Mouse (Mus musculus) hindbrain, embryonic 11.5 days (tissue): ENCODE measurements at regions not wholly inside any gene's neighbourhood (a gene's known extent, or its start where the extent isn't known, plus 50 kb on each side); places are given as distances from the start of the nearest gene placed in this dataset.

Experiments
- ATAC-seq: fragments of 200-750 bp; cut with Nextera tagmentation; 2 replicates; pipeline ENCODE4 v1.8.0; 2017; ENCODE audit warnings: mild to moderate bottlenecking, moderate TSS enrichment, moderate library complexity; ENCODE audit not compliant: low FRiP score
- DNase-seq: peaks from one replicate; pipeline ENCODE4 v3.0.0-alpha.2; 2015; ENCODE audit warnings: low spot score
- H3K27ac ChIP-seq: fragments of 300-500 bp; sonication (generic); 2 replicates; pipeline ENCODE4 v1.5.1; 2014; ENCODE audit warnings: mild to moderate bottlenecking, low read depth, low read length
- H3K27me3 ChIP-seq: fragments of 300-500 bp; sonication (generic); 2 replicates; pipeline ENCODE4 v1.6.1; 2014; ENCODE audit warnings: mild to moderate bottlenecking, low read length, moderate library complexity, mixed read lengths; ENCODE audit not compliant: control insufficient read depth, insufficient read depth
- H3K36me3 ChIP-seq: fragments of 300-500 bp; sonication (generic); 2 replicates; pipeline ENCODE4 v1.6.1; 2014; ENCODE audit warnings: mild to moderate bottlenecking, low read length, moderate library complexity, mixed read lengths; ENCODE audit not compliant: control insufficient read depth, insufficient read depth
- H3K4me1 ChIP-seq: fragments of 300-500 bp; sonication (generic); replicated peaks from 2 replicates; pipeline ENCODE4 v1.6.1; 2014; ENCODE audit warnings: low read length, mixed read lengths; ENCODE audit not compliant: control insufficient read depth, insufficient read depth
- H3K4me2 ChIP-seq: fragments of 300-500 bp; sonication (generic); replicated peaks from 2 replicates; pipeline ENCODE4 v1.6.1; 2014; ENCODE audit warnings: mild to moderate bottlenecking, low read depth, low read length
- H3K4me3 ChIP-seq: fragments of 300-500 bp; sonication (generic); 2 replicates; pipeline ENCODE4 v1.5.1; 2014; ENCODE audit warnings: low read depth, low read length
- H3K9ac ChIP-seq: fragments of 300-500 bp; sonication (generic); 2 replicates; pipeline ENCODE4 v1.6.1; 2014; ENCODE audit warnings: low read depth, low read length
- H3K9me3 ChIP-seq: fragments of 300-500 bp; sonication (generic); 2 replicates; pipeline ENCODE4 v1.6.1; 2016; ENCODE audit warnings: low read length; ENCODE audit not compliant: control insufficient read depth
- WGBS: fragments of 180-500 bp; shearing (Covaris S2); extraction: QIAGEN DNeasy Blood & Tissue Kit; methylation state at CpG from one replicate; pipeline ENCODE4 v1.1.7; 2014; 5-methylcytosine and 5-hydroxymethylcytosine counted together

DNA sequence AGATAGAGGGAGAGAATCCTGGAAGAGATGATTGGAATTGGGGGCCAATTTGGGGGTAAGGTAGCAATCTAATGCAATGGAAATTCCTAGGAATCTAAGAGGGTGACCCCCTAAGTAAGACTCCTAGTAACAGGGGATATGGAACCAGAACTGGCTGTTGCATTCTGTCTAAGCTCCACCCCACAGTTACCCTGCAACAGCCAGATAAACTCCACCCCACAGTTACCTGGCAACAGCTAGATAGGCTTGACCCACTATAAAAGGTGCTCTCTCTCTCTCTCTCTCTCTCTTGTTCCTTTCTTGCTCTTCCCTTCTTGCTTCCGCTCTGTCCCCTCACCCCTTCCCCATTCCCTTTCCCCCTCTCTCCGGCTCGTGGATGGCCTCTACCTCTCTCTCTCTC, 262.5 kb upstream of the Cnr1 start:
- Histone ChIP-seq H3K27me3 (no peaks in the 10 kb centered on the region), H3K27ac (no peak overlapping the region), H3K4me3 (no peak overlapping the region), H3K9me3 (no peaks in the 10 kb centered on the region), H3K4me2 (no peak overlapping the region), H3K36me3 (no peaks in the 10 kb centered on the region), H3K4me1 (no peaks in the 10 kb centered on the region), H3K9ac (no peak overlapping the region)
- no peak for DNase-seq
- 91% methylated on average over 3 of the region's 3 CpGs for WGBS
- no peak for ATAC-seq

DNA sequence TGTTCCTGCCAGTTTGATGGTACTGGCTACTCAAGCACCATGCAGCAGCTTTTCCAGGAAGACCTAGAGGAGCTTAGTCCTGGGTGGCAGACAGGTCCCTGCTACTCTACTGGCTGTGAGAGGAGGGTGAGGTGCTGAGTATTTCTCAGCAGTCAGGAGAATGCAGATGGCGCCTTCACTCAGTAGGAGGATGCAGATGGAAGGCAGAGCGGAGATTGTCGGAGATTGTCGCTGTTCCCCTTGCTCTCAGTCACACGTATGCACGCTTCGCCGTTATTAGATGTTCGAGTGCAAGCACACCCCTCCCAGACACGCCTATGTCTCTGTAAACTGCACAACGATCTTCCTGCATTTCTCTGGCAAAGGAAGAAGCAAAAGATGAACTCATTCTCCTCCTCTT, 261.4 kb upstream of the Cnr1 start:
- WGBS = 78% methylated on average over 11 of the region's 11 CpGs
- H3K36me3 ChIP-seq = no peaks in the 10 kb centered on the region
- H3K4me3 ChIP-seq = no peak overlapping the region
- no peaks in the 10 kb centered on the region for H3K27me3 ChIP-seq
- H3K4me2 ChIP-seq = no peak overlapping the region
- no peak overlapping the region for H3K9ac ChIP-seq
- no peak overlapping the region for H3K27ac ChIP-seq
- ATAC-seq (no peak), DNase-seq (no peak)
- no peaks in the 10 kb centered on the region for H3K4me1 ChIP-seq
- H3K9me3 ChIP-seq = no peaks in the 10 kb centered on the region

DNA sequence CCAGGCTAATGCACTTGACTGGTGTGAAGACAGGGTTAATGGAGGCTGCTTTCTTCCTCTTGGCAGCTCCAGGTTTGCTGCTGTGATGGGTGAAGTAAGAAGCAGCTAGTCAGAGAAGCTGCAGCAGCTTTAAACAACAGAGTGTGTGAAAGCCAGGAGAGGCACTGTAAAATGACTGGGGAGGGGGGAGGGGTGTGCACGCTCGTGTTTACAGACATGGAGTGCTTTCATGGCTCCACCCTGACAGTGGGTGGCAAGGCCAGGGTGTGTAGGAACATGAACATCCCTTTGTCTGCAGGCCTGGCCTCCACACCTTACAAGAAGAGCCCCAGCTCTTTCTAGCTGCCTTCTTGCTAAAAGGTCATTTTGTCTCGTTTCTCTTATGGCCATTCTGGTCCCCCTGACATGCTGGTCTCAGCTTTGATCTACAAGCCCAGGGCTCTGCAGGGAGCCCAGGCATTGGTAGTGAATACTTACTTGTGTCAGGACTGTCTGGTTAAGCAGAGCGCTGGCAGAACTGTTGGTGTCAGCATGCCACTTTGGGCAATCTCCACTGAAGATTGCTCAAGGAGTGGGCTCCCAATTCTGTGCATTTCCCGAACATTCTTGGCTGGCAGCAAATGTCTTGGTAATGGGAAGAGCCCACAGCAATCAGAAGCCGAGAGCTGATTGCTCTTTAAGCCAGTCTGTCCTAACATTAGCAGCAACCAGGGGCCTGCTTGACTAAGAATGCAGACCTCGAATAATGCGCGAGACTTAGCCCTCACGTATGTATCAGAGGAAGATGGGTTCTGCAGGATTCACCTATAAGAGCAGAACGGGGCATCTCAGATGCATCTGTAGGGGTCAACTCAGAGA, 260.5 kb upstream of the Cnr1 start:
- H3K4me2 ChIP-seq = no peak overlapping the region
- ATAC-seq = no peak
- no peaks in the 10 kb centered on the region for H3K27me3 ChIP-seq
- H3K9ac ChIP-seq = no peak overlapping the region
- WGBS = 56% methylated on average over 11 of the region's 11 CpGs
- DNase-seq = peak; percentile 19
- no peaks in the 10 kb centered on the region for H3K36me3 ChIP-seq
- no peaks in the 10 kb centered on the region for H3K9me3 ChIP-seq
- no peaks in the 10 kb centered on the region for H3K4me1 ChIP-seq
- no peak overlapping the region for H3K4me3 ChIP-seq
- no peak overlapping the region for H3K27ac ChIP-seq

DNA sequence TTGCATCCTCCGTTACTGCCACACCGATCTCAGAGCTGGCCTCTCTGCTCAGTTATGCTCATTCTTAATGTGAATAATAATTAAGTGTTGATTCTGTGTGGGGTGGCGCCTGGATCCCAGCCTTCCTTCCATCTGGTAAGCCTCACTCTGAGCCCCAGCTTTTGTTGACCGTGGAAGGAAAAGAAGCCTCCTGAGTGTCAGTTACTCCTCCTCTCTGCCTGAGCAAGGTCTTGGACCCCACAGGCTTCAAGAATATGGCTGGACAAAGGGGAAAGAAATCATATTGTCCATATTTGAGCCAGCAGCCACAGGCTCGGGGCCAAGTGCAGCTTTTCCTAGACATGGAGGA, 259.9 kb upstream of the Cnr1 start:
- Histone ChIP-seq H3K9me3 (no peaks in the 10 kb centered on the region), H3K9ac (no peak overlapping the region), H3K36me3 (no peaks in the 10 kb centered on the region), H3K27ac (no peak overlapping the region), H3K27me3 (no peaks in the 10 kb centered on the region), H3K4me2 (no peak overlapping the region), H3K4me1 (no peaks in the 10 kb centered on the region), H3K4me3 (no peak overlapping the region)
- 84% methylated on average over 5 of the region's 5 CpGs for WGBS
- ATAC-seq = no peak
- DNase-seq = no peak

DNA sequence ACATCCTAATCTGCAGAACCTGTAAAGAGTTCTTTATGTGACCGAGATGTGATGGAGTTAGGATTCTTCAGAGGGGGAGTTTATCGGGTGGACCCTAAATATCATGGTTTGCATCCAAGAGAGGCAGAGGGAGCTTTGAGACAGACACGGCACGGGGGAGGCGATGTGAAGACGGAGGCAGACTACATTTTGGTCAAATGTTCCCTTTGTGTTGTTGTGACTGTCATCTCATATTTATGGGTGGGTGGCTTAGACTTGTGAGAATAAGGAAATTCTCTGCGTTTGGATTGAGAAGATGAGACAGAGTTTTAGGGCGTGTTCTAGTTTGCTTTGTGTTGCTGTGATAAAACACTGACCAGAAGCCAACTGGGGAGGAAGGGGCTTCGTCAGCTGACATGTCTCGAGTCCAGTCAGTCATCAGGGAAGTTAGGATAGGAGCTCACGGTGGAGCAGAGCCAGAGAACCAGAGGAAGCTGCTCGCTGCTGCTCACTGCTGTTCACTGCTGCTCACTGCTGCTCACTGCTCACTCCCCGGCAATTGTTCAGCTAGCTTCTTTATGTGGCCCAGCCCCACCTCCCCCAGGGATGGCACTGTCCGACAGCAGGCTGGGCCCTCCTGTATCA, 259.0 kb upstream of the Cnr1 start:
- Histone ChIP-seq H3K27ac (no peak overlapping the region), H3K4me1 (no peaks in the 10 kb centered on the region), H3K4me3 (no peak overlapping the region), H3K9me3 (no peaks in the 10 kb centered on the region), H3K27me3 (no peaks in the 10 kb centered on the region), H3K36me3 (no peaks in the 10 kb centered on the region), H3K9ac (no peak overlapping the region), H3K4me2 (no peak overlapping the region)
- no peak for DNase-seq
- WGBS = 78% methylated on average over 14 of the region's 14 CpGs
- no peak for ATAC-seq

DNA sequence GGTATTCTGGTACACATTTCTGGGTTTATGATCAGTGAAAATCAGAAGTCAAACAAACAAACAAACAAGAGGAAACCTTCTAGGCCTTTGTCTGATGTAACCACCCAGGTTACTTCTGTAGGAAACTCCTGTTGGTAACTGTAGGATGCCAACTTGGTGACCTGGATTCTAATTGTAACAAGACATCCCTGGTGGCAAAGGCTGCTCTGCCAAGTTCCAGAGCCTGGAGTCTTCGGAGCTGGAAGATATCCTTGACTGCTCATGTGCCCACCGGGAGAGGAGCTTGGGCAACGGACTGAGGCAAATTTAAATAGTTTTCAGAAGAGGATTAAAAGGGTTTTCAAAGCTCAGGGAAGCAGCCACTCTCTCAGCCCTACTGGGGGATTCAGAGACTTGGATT, 256.0 kb upstream of the Cnr1 start:
- Histone ChIP-seq H3K27ac (no peak overlapping the region), H3K4me3 (no peak overlapping the region), H3K36me3 (no peaks in the 10 kb centered on the region), H3K4me2 (no peak overlapping the region), H3K9me3 (no peaks in the 10 kb centered on the region), H3K9ac (no peak overlapping the region), H3K27me3 (no peaks in the 10 kb centered on the region), H3K4me1 (no peaks in the 10 kb centered on the region)
- WGBS = 59% methylated on average over 3 of the region's 3 CpGs
- ATAC-seq (no peak), DNase-seq (no peak)

DNA sequence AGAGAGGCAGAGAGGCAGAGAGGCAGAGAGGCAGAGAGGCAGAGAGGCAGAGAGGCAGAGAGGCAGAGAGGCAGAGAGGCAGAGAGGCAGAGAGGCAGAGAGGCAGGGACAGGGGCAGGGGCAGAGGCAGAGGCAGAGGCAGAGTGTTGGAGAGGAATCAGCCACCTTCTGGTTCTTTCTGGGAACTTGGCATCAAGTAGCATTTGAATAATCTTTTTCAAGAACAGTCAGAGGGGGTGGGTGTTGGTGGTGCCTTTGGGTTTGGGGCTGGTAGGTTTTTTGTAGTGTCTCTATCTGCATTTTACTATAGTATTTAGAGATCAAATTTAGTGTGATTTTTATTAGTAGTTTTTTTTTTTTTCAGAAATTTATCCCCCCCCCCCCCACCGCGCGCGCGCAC, 249.3 kb upstream of the Cnr1 start:
- WGBS = no CpG with 5 or more reads among the region's 5 CpGs
- ATAC-seq = no peak
- no peak overlapping the region for H3K4me2 ChIP-seq

DNA sequence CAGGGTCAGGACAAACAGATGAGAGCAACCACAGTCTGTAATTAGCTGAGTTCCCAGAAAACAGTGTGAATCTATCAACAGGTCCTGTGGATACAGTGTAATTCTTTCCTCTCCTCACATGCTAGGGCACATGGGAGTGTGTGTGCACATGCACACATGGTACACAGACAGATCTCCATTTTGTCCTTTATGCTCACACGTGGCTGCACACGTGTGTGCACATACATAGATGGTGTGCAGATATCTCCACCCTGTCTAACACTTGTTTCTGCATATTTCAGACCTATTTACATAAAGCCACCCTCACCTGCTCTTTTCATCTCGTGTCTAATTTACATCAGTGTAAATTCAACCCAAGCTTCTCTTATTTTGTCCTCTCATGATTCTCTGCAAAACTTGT, 245.0 kb upstream of the Cnr1 start:
- Histone ChIP-seq H3K36me3 (no peaks in the 10 kb centered on the region), H3K4me1 (no peaks in the 10 kb centered on the region), H3K9ac (no peak overlapping the region), H3K4me2 (no peak overlapping the region), H3K9me3 (no peaks in the 10 kb centered on the region), H3K27me3 (no peaks in the 10 kb centered on the region), H3K27ac (no peak overlapping the region), H3K4me3 (no peak overlapping the region)
- DNase-seq (no peak), ATAC-seq (no peak)
- 82% methylated on average over 3 of the region's 3 CpGs for WGBS

More for the DNA sequence above, 249.3 kb upstream of the Cnr1 start:
- H3K27ac ChIP-seq = no peak overlapping the region
- DNase-seq = no peak
- H3K9me3 ChIP-seq = no peaks in the 10 kb centered on the region
- no peaks in the 10 kb centered on the region for H3K4me1 ChIP-seq
- H3K9ac ChIP-seq = no peak overlapping the region
- no peak overlapping the region for H3K4me3 ChIP-seq
- H3K36me3 ChIP-seq = no peaks in the 10 kb centered on the region
- H3K27me3 ChIP-seq = no peaks in the 10 kb centered on the region

DNA sequence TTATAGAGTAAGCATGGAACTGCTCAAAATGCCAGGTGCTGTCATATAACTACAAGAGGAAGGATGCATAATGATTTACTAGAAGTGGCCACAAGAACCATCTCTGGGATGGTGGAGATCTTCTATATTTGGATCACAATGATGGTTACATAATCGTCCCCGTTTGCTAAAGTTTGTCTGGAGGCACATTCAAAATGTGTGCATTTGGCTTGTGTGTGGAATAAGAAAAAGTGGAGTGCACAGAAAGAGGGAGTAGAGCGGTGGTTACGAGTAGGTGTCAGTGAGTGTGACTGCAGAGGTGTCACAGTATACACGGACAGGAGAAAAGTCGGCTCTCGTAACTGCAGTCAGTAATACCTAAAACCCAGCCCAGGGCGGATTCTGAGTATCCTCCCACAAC, 238.3 kb upstream of the Cnr1 start:
- H3K36me3 ChIP-seq = no peaks in the 10 kb centered on the region
- no peak overlapping the region for H3K27ac ChIP-seq
- DNase-seq (no peak), ATAC-seq (no peak)
- no peak overlapping the region for H3K9ac ChIP-seq
- H3K4me3 ChIP-seq = no peak overlapping the region
- H3K4me2 ChIP-seq = no peak overlapping the region
- H3K9me3 ChIP-seq = no peaks in the 10 kb centered on the region
- no peaks in the 10 kb centered on the region for H3K27me3 ChIP-seq
- no peaks in the 10 kb centered on the region for H3K4me1 ChIP-seq
- 91% methylated on average over 8 of the region's 8 CpGs for WGBS
